Mouse (Mus musculus) kidney, adult 2 months (tissue): ENCODE data around the gene Ptprd.

ENCODE experiments used
- CTCF ChIP-seq: fragments of 200-500 bp; conservative IDR thresholded peaks from 2 replicates; pipeline ENCODE4 v1.5.1; 2011; ENCODE audit warnings: low read depth, mild to moderate bottlenecking, control low read depth, low read length, moderate library complexity, mixed read lengths; ENCODE audit not compliant: insufficient read depth, insufficient read length
- POLR2A ChIP-seq: fragments of 200-500 bp; IDR thresholded peaks from one replicate; pipeline ENCODE4 v1.6.1; 2011; ENCODE audit warnings: low read depth, low read length, control low read depth

- TF ChIP-seq CTCF (no peak), POLR2A (no peak)
Measured at GRCm38 (mm10) chr4:78150561-78150960, 61.2 kb downstream of the Ptprd start.
